Mouse (Mus musculus): ENCODE measurements around the gene Pstk.
"Not testable (repeated sequence)": the region's sequence is repeated elsewhere in the genome, so short reads cannot be mapped to it uniquely, and the experiment has no call there.

Gene Pstk

DNA sequence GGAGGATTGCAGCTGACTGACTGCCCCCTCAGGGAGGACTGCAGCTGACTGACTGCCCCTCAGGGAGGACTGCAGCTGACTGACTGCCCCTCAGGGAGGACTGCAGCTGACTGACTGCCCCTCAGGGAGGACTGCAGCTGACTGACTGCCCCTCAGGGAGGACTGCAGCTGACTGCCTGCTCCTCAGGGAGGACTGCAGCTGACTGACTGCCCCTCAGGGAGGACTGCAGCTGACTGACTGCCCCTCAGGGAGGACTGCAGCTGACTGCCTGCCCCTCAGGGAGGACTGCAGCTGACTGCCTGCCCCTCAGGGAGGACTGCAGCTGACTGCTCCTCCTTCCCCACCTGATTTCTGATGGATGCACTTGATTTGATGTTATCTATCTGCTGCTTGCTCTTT lies 45.8 kb downstream of the Pstk start:
- DNase-seq (ENCODE audit: low spot score) = not testable (repeated sequence)

- no peak for DNase-seq (ENCODE audit: low spot score)
Observed at GRCm38 (mm10) chr7:131417605-131418004, 46.7 kb downstream of the Pstk start.

GRCm38 (mm10) chr7:131424912-131425311 lies 54.0 kb downstream of the Pstk start:
- no peak for DNase-seq (ENCODE audit: low spot score)

GRCm38 (mm10) chr7:131427331-131427730 lies 56.4 kb downstream of the Pstk start:
- DNase-seq (ENCODE audit: low spot score) = no peak

GRCm38 (mm10) chr7:131432244-131432643 lies 61.3 kb downstream of the Pstk start:
- DNase-seq (ENCODE audit: low spot score) = peak; percentile 83

DNA sequence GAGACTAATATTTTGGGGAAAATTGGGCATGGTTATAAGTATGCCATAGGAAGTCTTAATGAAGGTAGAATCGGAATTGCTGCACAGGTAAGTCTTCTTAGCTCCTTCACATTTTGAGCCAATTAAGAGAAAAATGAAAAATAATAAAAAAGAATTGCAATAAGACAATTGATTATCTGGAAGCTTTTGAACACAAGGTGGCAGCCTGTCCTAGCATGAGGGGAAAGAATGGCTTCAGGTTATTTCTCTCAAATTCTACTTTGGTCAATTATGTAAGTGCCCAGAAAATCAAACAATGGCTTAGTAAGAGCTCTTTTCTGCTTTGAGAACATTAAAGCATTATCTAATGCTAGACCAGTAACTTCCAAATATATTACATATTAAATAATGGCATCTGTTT lies 63.3 kb downstream of the Pstk start:
- no peak for DNase-seq (ENCODE audit: low spot score)

DNA sequence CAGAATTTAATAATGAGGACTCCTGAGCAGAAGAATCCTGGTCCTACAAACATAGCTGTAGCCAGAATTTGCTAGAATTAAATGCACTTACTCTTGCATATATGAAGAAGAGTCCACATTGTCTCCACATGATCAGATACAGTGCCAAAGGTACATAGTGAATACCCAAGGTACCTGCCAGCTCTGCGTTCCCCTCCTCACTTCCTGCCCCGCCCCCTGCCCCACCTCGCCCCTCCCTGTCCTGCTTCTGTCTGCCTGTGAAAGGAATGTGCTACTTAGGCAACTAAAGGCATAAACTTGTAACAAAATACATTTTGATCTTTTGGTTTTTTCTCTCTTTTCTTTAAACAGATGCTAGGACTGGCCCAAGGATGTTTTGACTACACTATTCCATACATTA lies 66.1 kb downstream of the Pstk start:
- no peak for DNase-seq (ENCODE audit: low spot score)
